Mouse (Mus musculus): ENCODE measurements around the gene Fam107b. TPM values are rescaled to one million over a fixed set of nuclear protein-coding genes. Genes with fewer than 3 reads are reported as not detected.
A peak's percentile ranks its signal among the peaks of the same experiment; 100 is the strongest.

The Fam107b gene
- polyA plus RNA-seq, 1 experiment: 39.0 TPM

- no peaks in the 10 kb centered on the region for H3K4me1 ChIP-seq (ENCODE audit: control insufficient read depth, insufficient read depth, low read length)
- H3K4me3 ChIP-seq (ENCODE audit: insufficient read depth, low read length): no peak overlapping the region
Measured at GRCm38 (mm10) chr2:3602599-3602998, 32.3 kb downstream of the Fam107b start.

GRCm38 (mm10) chr2:3603181-3603580 is 32.9 kb downstream of the Fam107b start:
- TF ChIP-seq CTCF (IDR thresholded peaks at IDR 0.05; ENCODE audit: low read depth, low read length): no peak
- no peak for TF ChIP-seq POLR2A (IDR thresholded peaks at IDR 0.05; ENCODE audit: borderline replicate concordance, low read depth, low read length)
- Histone ChIP-seq H3K4me3 (ENCODE audit: insufficient read depth, low read length) (no peak overlapping the region), H3K4me1 (ENCODE audit: control insufficient read depth, insufficient read depth, low read length) (no peaks in the 10 kb centered on the region), H3K27ac (ENCODE audit: insufficient read depth, low read depth, low read length) (no peak overlapping the region)

More at GRCm38 (mm10) chr2:3602599-3602998, 32.3 kb downstream of the Fam107b start:
- no peak overlapping the region for H3K27ac ChIP-seq (ENCODE audit: insufficient read depth, low read depth, low read length)
- no peak for TF ChIP-seq POLR2A (IDR thresholded peaks at IDR 0.05; ENCODE audit: borderline replicate concordance, low read depth, low read length)
- no peak for TF ChIP-seq CTCF (IDR thresholded peaks at IDR 0.05; ENCODE audit: low read depth, low read length)

- TF ChIP-seq POLR2A (IDR thresholded peaks at IDR 0.05; ENCODE audit: borderline replicate concordance, low read depth, low read length) (no peak), CTCF (IDR thresholded peaks at IDR 0.05; ENCODE audit: low read depth, low read length) (no peak)
- no peak overlapping the region for H3K4me3 ChIP-seq (ENCODE audit: insufficient read depth, low read length)
- peaks cover 11% of the 10 kb centered on the region for H3K4me1 ChIP-seq (ENCODE audit: control insufficient read depth, insufficient read depth, low read length)
- H3K27ac ChIP-seq (ENCODE audit: insufficient read depth, low read depth, low read length): no peak overlapping the region
Measured at GRCm38 (mm10) chr2:3608868-3609854, 38.9 kb downstream of the Fam107b start.

GRCm38 (mm10) chr2:3618446-3618845 is 48.2 kb downstream of the Fam107b start:
- H3K4me3 ChIP-seq (ENCODE audit: insufficient read depth, low read length): no peak overlapping the region
- no peak overlapping the region for H3K27ac ChIP-seq (ENCODE audit: insufficient read depth, low read depth, low read length)
- H3K4me1 ChIP-seq (ENCODE audit: control insufficient read depth, insufficient read depth, low read length): peaks cover 10% of the 10 kb centered on the region
- no peak for TF ChIP-seq CTCF (IDR thresholded peaks at IDR 0.05; ENCODE audit: low read depth, low read length)
- TF ChIP-seq POLR2A (IDR thresholded peaks at IDR 0.05; ENCODE audit: borderline replicate concordance, low read depth, low read length): no peak

GRCm38 (mm10) chr2:3621568-3621967 is 51.3 kb downstream of the Fam107b start:
- Histone ChIP-seq H3K4me3 (ENCODE audit: insufficient read depth, low read length) (no peak overlapping the region), H3K4me1 (ENCODE audit: control insufficient read depth, insufficient read depth, low read length) (peaks cover 10% of the 10 kb centered on the region), H3K27ac (ENCODE audit: insufficient read depth, low read depth, low read length) (peak overlapping the region; percentile 60)
- no peak for TF ChIP-seq POLR2A (IDR thresholded peaks at IDR 0.05; ENCODE audit: borderline replicate concordance, low read depth, low read length)
- TF ChIP-seq CTCF (IDR thresholded peaks at IDR 0.05; ENCODE audit: low read depth, low read length): no peak

GRCm38 (mm10) chr2:3622158-3622557 is 51.9 kb downstream of the Fam107b start:
- no peak overlapping the region for H3K4me3 ChIP-seq (ENCODE audit: insufficient read depth, low read length)
- H3K4me1 ChIP-seq (ENCODE audit: control insufficient read depth, insufficient read depth, low read length): peaks cover 10% of the 10 kb centered on the region
- H3K27ac ChIP-seq (ENCODE audit: insufficient read depth, low read depth, low read length): peak overlapping the region; percentile 49
- TF ChIP-seq POLR2A (IDR thresholded peaks at IDR 0.05; ENCODE audit: borderline replicate concordance, low read depth, low read length) (no peak), CTCF (IDR thresholded peaks at IDR 0.05; ENCODE audit: low read depth, low read length) (no peak)

- no peak overlapping the region for H3K4me3 ChIP-seq (ENCODE audit: insufficient read depth, low read length)
- TF ChIP-seq POLR2A (IDR thresholded peaks at IDR 0.05; ENCODE audit: borderline replicate concordance, low read depth, low read length) (no peak), CTCF (IDR thresholded peaks at IDR 0.05; ENCODE audit: low read depth, low read length) (no peak)
- H3K27ac ChIP-seq (ENCODE audit: insufficient read depth, low read depth, low read length): no peak overlapping the region
- peaks cover 10% of the 10 kb centered on the region for H3K4me1 ChIP-seq (ENCODE audit: control insufficient read depth, insufficient read depth, low read length)
Measured at GRCm38 (mm10) chr2:3623207-3623980, 53.1 kb downstream of the Fam107b start.

GRCm38 (mm10) chr2:3623981-3624584 is 53.8 kb downstream of the Fam107b start:
- TF ChIP-seq CTCF (IDR thresholded peaks at IDR 0.05; ENCODE audit: low read depth, low read length): no peak
- TF ChIP-seq POLR2A (IDR thresholded peaks at IDR 0.05; ENCODE audit: borderline replicate concordance, low read depth, low read length): no peak
- Histone ChIP-seq H3K27ac (ENCODE audit: insufficient read depth, low read depth, low read length) (no peak overlapping the region), H3K4me1 (ENCODE audit: control insufficient read depth, insufficient read depth, low read length) (peaks cover 10% of the 10 kb centered on the region), H3K4me3 (ENCODE audit: insufficient read depth, low read length) (no peak overlapping the region)

- no peak for TF ChIP-seq CTCF (IDR thresholded peaks at IDR 0.05; ENCODE audit: low read depth, low read length)
- no peak for TF ChIP-seq POLR2A (IDR thresholded peaks at IDR 0.05; ENCODE audit: borderline replicate concordance, low read depth, low read length)
- Histone ChIP-seq H3K4me3 (ENCODE audit: insufficient read depth, low read length) (no peak overlapping the region), H3K4me1 (ENCODE audit: control insufficient read depth, insufficient read depth, low read length) (peaks cover 16% of the 10 kb centered on the region), H3K27ac (ENCODE audit: insufficient read depth, low read depth, low read length) (no peak overlapping the region)
Measured at GRCm38 (mm10) chr2:3629096-3629495, 58.8 kb downstream of the Fam107b start.

All from bone marrow macrophage, adult 2 months (primary cell).